Mouse (Mus musculus): ENCODE measurements around the gene Rps16.

DNA sequence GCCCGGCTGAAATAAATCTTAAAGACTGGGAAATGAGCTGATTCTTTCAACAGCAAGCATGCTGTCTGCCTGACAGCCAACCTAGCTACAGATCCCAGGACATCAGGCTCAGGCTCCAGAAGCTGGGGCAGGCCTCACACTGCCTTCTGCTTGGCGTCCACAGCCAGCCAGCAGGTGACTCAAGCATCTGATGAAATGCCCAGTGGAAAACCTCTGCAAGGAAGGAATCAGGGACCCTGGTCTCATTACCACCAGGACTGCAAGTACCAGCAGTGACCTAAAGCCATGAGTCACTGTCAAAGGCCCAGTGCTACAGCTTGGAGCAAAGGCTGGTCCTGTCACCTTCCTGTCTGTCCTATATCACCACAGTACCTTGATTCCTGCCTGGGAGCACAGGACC, 15.0 kb upstream of the Rps16 start:
- TF ChIP-seq GATA1 (IDR thresholded peaks at IDR 0.05; ENCODE audit: low read length), result no peak
- no peak for TF ChIP-seq TAL1 (IDR thresholded peaks at IDR 0.05; ENCODE audit: low read length)
